Mouse (Mus musculus) forebrain, embryonic 14.5 days (tissue): Measurements from ENCODE around the gene Acy3. TPM values are rescaled to one million over a fixed set of nuclear protein-coding genes. Genes with fewer than 3 reads are reported as not detected.

Experiments used
- ATAC-seq: fragments of 200-750 bp; cut with Nextera tagmentation; 2 replicates; pipeline ENCODE4 v1.8.0; 2017; ENCODE audit warnings: mild to moderate bottlenecking, moderate library complexity
- DNase-seq: peaks from one replicate; pipeline ENCODE4 v3.0.0-alpha.2; 2015; ENCODE audit warnings: low spot score
- H3K27ac ChIP-seq: fragments of 300-500 bp; sonication (generic); 2 replicates; pipeline ENCODE4 v1.5.1; 2014; ENCODE audit warnings: low read depth, mild to moderate bottlenecking, control low read depth, low read length, moderate library complexity
- H3K27me3 ChIP-seq: fragments of 300-500 bp; sonication (generic); replicated peaks from 2 replicates; pipeline ENCODE4 v1.6.1; 2014; ENCODE audit warnings: low read length, control low read depth, mixed read lengths; ENCODE audit not compliant: control insufficient read depth, insufficient read depth
- H3K36me3 ChIP-seq: fragments of 300-500 bp; sonication (generic); 2 replicates; pipeline ENCODE4 v1.6.1; 2014; ENCODE audit warnings: low read length, control low read depth; ENCODE audit not compliant: control insufficient read depth, insufficient read depth
- H3K4me1 ChIP-seq: fragments of 300-500 bp; sonication (generic); 2 replicates; pipeline ENCODE4 v1.6.1; 2014; ENCODE audit warnings: antibody characterized with exemption, low read length, control low read depth; ENCODE audit not compliant: control insufficient read depth, insufficient read depth
- H3K4me2 ChIP-seq: fragments of 300-500 bp; sonication (generic); 2 replicates; pipeline ENCODE4 v1.6.1; 2014; ENCODE audit warnings: mild to moderate bottlenecking, control low read depth, low read length
- H3K4me3 ChIP-seq: fragments of 300-500 bp; sonication (generic); 2 replicates; pipeline ENCODE4 v1.5.1; 2014; ENCODE audit warnings: low read depth, low read length, control low read depth
- H3K9ac ChIP-seq: fragments of 300-500 bp; sonication (generic); 2 replicates; pipeline ENCODE4 v1.6.1; 2014; ENCODE audit warnings: mild to moderate bottlenecking, low read length, control low read depth, moderate library complexity
- H3K9me3 ChIP-seq: fragments of 300-500 bp; sonication (generic); replicated peaks from 2 replicates; pipeline ENCODE4 v1.6.1; 2016; ENCODE audit warnings: low read length, control low read depth, mixed read lengths; ENCODE audit not compliant: control insufficient read depth
- WGBS: fragments of 180-500 bp; shearing (Covaris S2); extraction: QIAGEN DNeasy Blood & Tissue Kit; methylation state at CpG from one replicate; pipeline ENCODE4 v1.1.7; 2014; 5-methylcytosine and 5-hydroxymethylcytosine counted together
- polyA plus RNA-seq: library from polyadenylated mRNA; unstranded; fragments of >200 nt; fragmentation: Nextera tagmentation; extraction: Ambion mirVana; gene quantifications from 2 replicates; pipeline ENCODE4 v1.2.1, GENCODE M21; 2014

Acy3 gene
- polyA plus RNA-seq, 1 experiment from 2014 or later = 2.3 TPM

DNA sequence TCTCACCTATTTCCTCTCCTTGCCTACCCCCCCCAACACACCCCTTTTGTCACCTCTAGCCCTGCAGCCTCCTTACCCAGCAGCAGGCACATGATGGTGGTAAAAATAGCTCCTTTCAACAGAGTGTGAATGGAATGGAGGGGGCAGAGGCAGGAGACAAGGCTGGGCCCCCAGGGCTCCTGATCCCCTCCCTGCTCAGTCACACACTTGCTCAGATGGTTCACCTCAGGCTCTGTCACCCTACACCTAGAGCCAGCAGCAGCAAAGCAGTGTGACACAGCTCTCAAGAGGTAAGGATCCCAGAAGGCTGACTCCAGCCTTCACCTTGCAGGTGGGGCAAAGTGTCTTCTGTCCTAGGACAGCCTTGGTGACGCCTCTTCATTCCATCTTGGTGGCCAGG lies 16.7 kb downstream of the Acy3 start, which contains the start of gene Doc2g:
TSS of gene Doc2g (plus strand) at position 202 of the 400 bp plus-strand sequence.
- WGBS = 90% methylated on average over 1 of the region's 1 CpGs
- Histone ChIP-seq H3K27ac (no peak within 1 kb of the TSS), H3K27me3 (no peaks in the 10 kb centered on the region), H3K9me3 (no peaks in the 10 kb centered on the region), H3K9ac (no peak within 1 kb of the TSS), H3K4me3 (no peak within 1 kb of the TSS), H3K4me2 (no peak within 1 kb of the TSS), H3K4me1 (peaks cover 10% of the 10 kb centered on the region), H3K36me3 (peaks cover 29% of the 10 kb centered on the region)
- no peak for ATAC-seq
- DNase-seq = no peak

DNA sequence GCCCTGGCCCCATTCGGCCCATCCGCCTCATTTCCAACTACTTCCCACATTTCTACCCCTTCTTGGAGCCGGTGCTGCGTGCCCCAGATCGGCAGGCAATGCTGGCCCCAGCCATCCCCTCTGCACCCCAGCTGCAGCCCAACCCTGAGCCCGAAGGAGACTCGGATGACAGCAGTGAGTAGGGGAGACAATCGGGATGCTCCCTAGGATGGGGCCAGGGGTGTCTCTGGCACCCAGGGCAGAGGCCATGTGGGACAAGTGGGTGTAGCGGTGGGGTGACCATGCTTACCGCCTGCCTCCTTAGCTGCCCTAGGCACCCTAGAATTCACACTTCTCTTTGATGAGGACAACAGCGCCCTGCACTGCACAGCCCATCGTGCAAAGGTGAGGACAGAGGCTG lies 17.3 kb downstream of the Acy3 start:
- Histone ChIP-seq H3K27ac (no peak overlapping the region), H3K4me2 (no peak overlapping the region), H3K4me1 (peaks cover 10% of the 10 kb centered on the region), H3K36me3 (peaks cover 34% of the 10 kb centered on the region), H3K4me3 (no peak overlapping the region), H3K9me3 (no peaks in the 10 kb centered on the region), H3K27me3 (no peaks in the 10 kb centered on the region), H3K9ac (no peak overlapping the region)
- ATAC-seq = no peak
- DNase-seq = no peak
- WGBS = 80% methylated on average over 12 of the region's 12 CpGs

DNA sequence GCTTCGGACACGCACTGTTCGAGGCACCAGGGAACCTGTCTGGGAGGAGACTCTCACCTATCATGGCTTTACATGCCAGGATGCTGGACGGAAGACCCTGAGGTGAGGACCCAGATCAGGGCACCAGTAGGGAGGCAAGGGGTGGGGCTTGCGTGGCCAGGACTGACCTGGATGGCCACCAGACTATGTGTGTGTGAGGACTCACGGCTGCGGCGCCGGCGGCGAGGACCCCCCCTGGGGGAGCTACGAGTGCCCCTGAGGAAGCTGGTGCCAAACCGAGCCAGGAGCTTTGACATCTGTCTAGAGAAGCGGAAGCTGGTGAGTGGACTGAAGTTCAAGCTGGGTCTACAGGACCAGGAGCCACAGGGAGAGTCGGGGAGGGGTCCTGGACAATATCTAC lies 18.0 kb downstream of the Acy3 start:
- ATAC-seq (no peak), DNase-seq (no peak)
- no peak overlapping the region for H3K27ac ChIP-seq
- peaks cover 41% of the 10 kb centered on the region for H3K36me3 ChIP-seq
- H3K4me3 ChIP-seq = no peak overlapping the region
- no peaks in the 10 kb centered on the region for H3K27me3 ChIP-seq
- H3K4me1 ChIP-seq = peaks cover 10% of the 10 kb centered on the region
- 87% methylated on average over 15 of the region's 15 CpGs for WGBS
- H3K9me3 ChIP-seq = no peaks in the 10 kb centered on the region
- H3K4me2 ChIP-seq = no peak overlapping the region
- no peak overlapping the region for H3K9ac ChIP-seq

DNA sequence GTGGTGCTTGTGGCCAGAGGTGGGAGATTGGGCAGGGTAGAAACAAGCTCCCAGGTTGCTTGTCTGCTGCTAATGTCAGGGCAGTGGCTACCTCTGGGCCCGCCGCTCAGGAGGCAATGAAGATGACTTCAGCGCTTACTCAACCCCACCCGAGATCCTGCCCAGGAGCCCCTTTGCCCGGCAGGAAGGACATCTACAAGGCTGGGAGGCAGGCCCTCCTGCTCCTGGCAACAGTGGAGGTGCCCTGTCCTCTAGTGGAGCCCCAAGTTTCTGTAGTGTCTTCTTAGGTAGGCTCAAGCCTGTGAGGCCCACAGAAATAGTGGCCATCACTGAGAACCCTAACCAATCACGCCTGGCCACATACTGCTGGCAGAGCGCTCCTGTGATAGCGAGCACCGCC lies 18.7 kb downstream of the Acy3 start:
- H3K27me3 ChIP-seq = no peaks in the 10 kb centered on the region
- no peak overlapping the region for H3K4me3 ChIP-seq
- no peak for ATAC-seq
- no peak for DNase-seq
- 92% methylated on average over 9 of the region's 9 CpGs for WGBS
- H3K9me3 ChIP-seq = no peaks in the 10 kb centered on the region
- H3K36me3 ChIP-seq = peaks cover 49% of the 10 kb centered on the region
- H3K9ac ChIP-seq = no peak overlapping the region
- H3K27ac ChIP-seq = no peak overlapping the region
- H3K4me2 ChIP-seq = no peak overlapping the region
- H3K4me1 ChIP-seq = peaks cover 6% of the 10 kb centered on the region

DNA sequence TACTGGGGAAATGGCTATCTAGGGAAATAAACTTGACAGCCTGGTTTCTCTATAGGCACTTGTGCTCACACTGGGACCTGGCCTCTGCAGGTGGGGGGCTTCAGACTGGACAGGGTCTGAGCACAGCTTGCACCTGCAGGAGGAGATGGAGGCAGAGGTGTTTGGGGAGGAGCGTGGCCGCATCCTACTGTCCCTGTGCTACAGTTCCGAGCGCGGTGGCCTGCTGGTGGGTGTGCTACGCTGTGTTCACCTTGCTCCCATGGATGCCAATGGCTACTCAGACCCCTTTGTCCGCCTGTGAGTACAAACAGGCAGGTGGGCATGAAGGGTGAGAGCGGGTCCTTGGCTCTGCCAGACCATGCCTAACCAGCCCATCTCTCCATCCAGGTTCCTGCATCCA lies 19.6 kb downstream of the Acy3 start:
- Histone ChIP-seq H3K9me3 (no peaks in the 10 kb centered on the region), H3K9ac (no peak overlapping the region), H3K4me1 (peaks cover 5% of the 10 kb centered on the region), H3K27me3 (no peaks in the 10 kb centered on the region), H3K27ac (no peak overlapping the region), H3K36me3 (peaks cover 55% of the 10 kb centered on the region), H3K4me2 (no peak overlapping the region), H3K4me3 (no peak overlapping the region)
- ATAC-seq (no peak), DNase-seq (no peak)
- 92% methylated on average over 8 of the region's 8 CpGs for WGBS

DNA sequence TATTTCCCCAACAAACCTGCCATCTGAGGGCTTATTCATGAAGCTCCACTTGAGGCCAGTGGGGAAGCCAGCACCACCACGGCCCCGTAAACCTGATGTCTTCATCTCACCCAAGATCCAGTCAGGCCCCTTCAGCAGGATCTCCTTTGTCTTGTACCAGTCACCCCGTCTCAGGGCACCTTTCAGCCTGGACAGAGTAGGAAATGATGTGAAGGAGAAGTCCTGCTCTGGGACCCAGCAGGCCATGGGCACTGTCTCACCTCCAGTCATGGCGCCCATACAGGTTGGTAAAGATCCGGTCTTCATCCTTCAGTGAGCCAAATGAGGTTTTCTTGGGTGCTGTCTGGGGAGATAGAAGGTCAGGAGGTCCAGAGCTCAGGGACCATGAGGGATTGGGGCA lies 24.7 kb downstream of the Acy3 start:
- WGBS = 90% methylated on average over 5 of the region's 5 CpGs
- ATAC-seq (no peak), DNase-seq (no peak)
- Histone ChIP-seq H3K27ac (no peak overlapping the region), H3K36me3 (peaks cover 49% of the 10 kb centered on the region), H3K4me2 (no peak overlapping the region), H3K4me1 (no peaks in the 10 kb centered on the region; the same call in 1 of the 2 replicates), H3K9me3 (no peaks in the 10 kb centered on the region), H3K27me3 (no peaks in the 10 kb centered on the region), H3K9ac (no peak overlapping the region), H3K4me3 (no peak overlapping the region)

DNA sequence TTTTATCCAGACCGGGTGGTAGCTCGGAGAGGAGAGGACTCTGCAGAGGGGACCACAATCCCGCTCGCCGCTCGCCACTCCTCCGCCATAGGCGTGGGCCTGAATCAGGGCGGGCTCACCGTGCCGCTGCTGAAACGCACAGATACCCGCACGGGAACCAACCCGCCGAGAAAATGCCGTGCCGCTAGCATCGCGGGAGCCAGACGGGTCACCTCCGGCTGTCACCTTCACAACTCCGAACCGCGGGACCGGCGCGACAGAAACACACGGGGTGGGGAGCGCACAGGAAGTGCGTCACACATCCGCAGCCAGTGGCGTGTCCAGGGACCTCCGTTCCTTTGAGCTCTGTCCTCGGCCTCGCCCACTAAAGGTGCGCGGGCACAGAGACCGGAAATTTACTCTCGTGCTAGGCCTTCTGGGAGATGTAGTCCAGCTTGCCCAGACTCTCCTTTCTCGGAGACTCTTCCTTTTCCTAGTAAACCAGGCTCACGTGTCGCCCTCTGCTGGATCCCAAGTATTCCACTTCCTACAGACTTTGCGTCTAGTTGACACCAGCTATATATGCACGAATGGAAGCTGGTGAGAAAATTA lies 26.2 kb downstream of the Acy3 start, which contains the start of gene Ndufv1:
TSS of gene Ndufv1 (minus strand) at position 375 of the 591 bp plus-strand sequence.
- H3K4me3 ChIP-seq = peak within 1 kb of the TSS; percentile 87
- H3K27ac ChIP-seq = peak within 1 kb of the TSS; percentile 60; the same call in 1 of the 2 replicates
- DNase-seq (peak; percentile 100), ATAC-seq (peak; percentile 100)
- under 1% methylated on average over 45 of the region's 45 CpGs for WGBS
- peak within 1 kb of the TSS; percentile 77 for H3K4me2 ChIP-seq
- H3K9ac ChIP-seq = peak within 1 kb of the TSS; percentile 79
- no peaks in the 10 kb centered on the region for H3K27me3 ChIP-seq
- no peaks in the 10 kb centered on the region; the same call in 1 of the 2 replicates for H3K4me1 ChIP-seq
- peaks cover 34% of the 10 kb centered on the region for H3K36me3 ChIP-seq
- H3K9me3 ChIP-seq = no peaks in the 10 kb centered on the region

DNA sequence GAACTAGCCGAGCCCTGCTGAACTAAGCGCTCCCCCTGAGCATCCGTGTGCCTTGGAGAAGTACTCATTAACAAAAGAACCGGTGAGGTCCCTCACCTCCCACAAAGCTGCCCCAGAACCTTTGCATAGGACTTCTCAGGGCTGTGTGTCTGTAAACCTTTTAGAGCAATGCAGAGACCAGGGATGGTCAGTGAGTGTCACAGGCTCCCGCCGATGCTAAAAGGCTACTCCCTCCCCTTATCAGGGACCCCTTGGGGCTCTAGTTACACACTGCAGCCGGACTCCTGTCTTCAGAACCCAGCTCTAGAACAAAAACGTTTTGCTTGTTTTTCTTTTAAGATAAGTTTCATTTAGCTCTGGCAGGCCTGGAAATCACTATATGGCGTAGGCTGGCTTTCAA lies 26.7 kb downstream of the Acy3 start:
- Histone ChIP-seq H3K9me3 (no peaks in the 10 kb centered on the region), H3K9ac (peak overlapping the region; percentile 29; the same call in 1 of the 2 replicates)
- ATAC-seq = no peak; the same call in 1 of the 2 replicates

DNA sequence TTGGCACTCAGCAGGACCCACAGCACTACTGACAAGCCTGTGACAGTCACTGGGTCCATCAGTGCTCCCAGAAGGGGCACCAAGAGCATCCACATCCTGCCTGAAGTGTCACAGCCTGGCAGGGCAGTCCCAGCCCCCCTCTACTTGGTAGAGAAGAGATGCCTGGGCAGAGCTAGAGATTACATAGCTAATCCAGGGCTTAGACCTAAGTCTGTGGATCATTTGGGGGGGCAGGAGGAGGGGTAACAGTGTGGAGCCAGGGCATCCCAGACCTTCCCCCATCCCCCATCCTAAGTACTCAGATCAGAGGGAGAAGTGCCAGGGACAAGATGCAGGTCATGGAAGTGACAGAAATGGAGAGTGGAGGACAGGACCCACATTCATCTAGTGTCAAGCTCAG lies 28.4 kb downstream of the Acy3 start:
- H3K4me1 ChIP-seq = no peaks in the 10 kb centered on the region; the same call in 1 of the 2 replicates
- ATAC-seq = no peak
- no peak overlapping the region for H3K9ac ChIP-seq
- no peak overlapping the region for H3K4me2 ChIP-seq
- no peak overlapping the region for H3K27ac ChIP-seq
- no peaks in the 10 kb centered on the region for H3K27me3 ChIP-seq
- no peaks in the 10 kb centered on the region for H3K9me3 ChIP-seq
- no peak for DNase-seq
- H3K4me3 ChIP-seq = no peak overlapping the region
- H3K36me3 ChIP-seq = peaks cover 12% of the 10 kb centered on the region

More for the DNA sequence above, 26.7 kb downstream of the Acy3 start:
- no peak for DNase-seq
- H3K4me1 ChIP-seq = no peaks in the 10 kb centered on the region; the same call in 1 of the 2 replicates
- no peak overlapping the region for H3K27ac ChIP-seq
- whole genome bisulfite sequencing = 25% methylated on average over 9 of the region's 9 CpGs
- H3K36me3 ChIP-seq = peaks cover 29% of the 10 kb centered on the region
- no peaks in the 10 kb centered on the region for H3K27me3 ChIP-seq
- peak overlapping the region; percentile 87 for H3K4me3 ChIP-seq
- peak overlapping the region; percentile 41; the same call in 1 of the 2 replicates for H3K4me2 ChIP-seq
